Mouse (Mus musculus) Patski (cell line): ENCODE data around the gene AI854703. TPM values are rescaled to one million over a fixed set of nuclear protein-coding genes. Genes with fewer than 3 reads are reported as not detected.

Source experiments
- ATAC-seq: fragments of 100-300 bp; one replicate; pipeline ENCODE4 v1.8.0; 2021
- CTCF ChIA-PET: fragments of 350-600 bp; sonication (Branson Sonifier 250); formaldehyde crosslinking; loops from one replicate; lab custom pipeline; 2022; ENCODE audit warnings: inconsistent platforms; lab: Charles Lee
- POLR2A ChIA-PET: fragments of 350-600 bp; sonication (Branson Sonifier 250); formaldehyde crosslinking; loops from one replicate; lab custom pipeline; 2022; ENCODE audit warnings: antibody characterized with exemption, inconsistent platforms; lab: Charles Lee
- DNase-seq: peaks from one replicate; pipeline ENCODE4 v3.0.0-alpha.2; 2011; ENCODE audit warnings: low read depth, low spot score
- H3K27me3 ChIP-seq: fragments of 371-371 bp; one replicate; pipeline ENCODE4 v1.5.1; 2021
- CTCF ChIP-seq: fragments of 100-300 bp; IDR thresholded peaks from one replicate; pipeline ENCODE4 v1.5.1; 2021
- in situ Hi-C: fragments of 300-500 bp; cut with MboI; formaldehyde crosslinking; loops from 3 replicates; pipeline ENCODE4 v1.11.1; 2018; ENCODE audit warnings: low pct_unique_long_range_greater_than_20kb, mixed read lengths
- polyA plus RNA-seq: library from polyadenylated mRNA; unstranded; gene quantifications from one replicate; pipeline ENCODE4 v1.2.3, GENCODE M21; 2021

Gene AI854703
- polyA plus RNA-seq, 1 experiment from 2014 or later, result 25.6 TPM

GRCm38 (mm10) chr6:48594043-48594738, 32.4 kb upstream of the AI854703 start:
- TF ChIP-seq CTCF, result no peak
- POLR2A ChIA-PET, result interaction anchor here (0.6 to 2.7 kb wide), 6 partner anchors 12 to 220 kb away, joined by 3 to 24 read pairs (median 3); partner anchors contain the start of gene AI854703
- DNase-seq (no peak), ATAC-seq (peak; percentile 28)
- H3K27me3 ChIP-seq, result no peaks in the 10 kb centered on the region
- in situ Hi-C loops, result no loop called here
- CTCF ChIA-PET, result interaction anchor here (0.6 to 2.7 kb wide), 10 partner anchors 7 to 53 kb away, joined by 3 to 20 read pairs (median 4); partner anchors contain the start of genes Gimap8 and Zfp775

DNA sequence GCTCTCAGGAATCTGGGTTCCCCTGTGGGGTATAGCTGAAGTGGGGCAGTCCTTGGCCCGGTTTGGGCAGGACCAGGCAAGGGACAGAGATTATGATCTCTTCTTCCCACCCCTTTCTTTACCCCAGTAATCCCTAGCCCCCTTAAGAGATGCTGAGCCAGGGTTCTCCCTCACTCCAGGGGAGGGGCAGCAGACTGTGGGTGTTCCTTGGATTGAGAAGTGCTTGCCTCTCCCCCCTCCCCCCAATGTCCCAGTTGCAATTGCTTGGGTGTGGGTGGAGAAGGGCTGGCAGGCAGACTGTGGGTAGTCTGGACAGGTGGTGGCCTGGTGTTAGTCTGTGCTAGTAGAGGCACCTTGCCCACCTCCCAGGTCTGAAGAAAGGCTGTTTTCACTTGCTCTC, 31.3 kb upstream of the AI854703 start:
- ATAC-seq (no peak), DNase-seq (no peak)
- H3K27me3 ChIP-seq, result no peaks in the 10 kb centered on the region
- ChIA-PET CTCF (interaction anchor here (2.7 kb wide), 1 partner anchor 13 kb away, joined by 20 read pairs; no protein-coding TSS in a partner anchor), POLR2A (interaction anchor here (1.0 to 2.7 kb wide), 2 partner anchors 33 to 34 kb away, joined by 3 to 24 read pairs; partner anchors contain the start of gene AI854703)
- TF ChIP-seq CTCF, result no peak
- in situ Hi-C loops, result no loop called here

DNA sequence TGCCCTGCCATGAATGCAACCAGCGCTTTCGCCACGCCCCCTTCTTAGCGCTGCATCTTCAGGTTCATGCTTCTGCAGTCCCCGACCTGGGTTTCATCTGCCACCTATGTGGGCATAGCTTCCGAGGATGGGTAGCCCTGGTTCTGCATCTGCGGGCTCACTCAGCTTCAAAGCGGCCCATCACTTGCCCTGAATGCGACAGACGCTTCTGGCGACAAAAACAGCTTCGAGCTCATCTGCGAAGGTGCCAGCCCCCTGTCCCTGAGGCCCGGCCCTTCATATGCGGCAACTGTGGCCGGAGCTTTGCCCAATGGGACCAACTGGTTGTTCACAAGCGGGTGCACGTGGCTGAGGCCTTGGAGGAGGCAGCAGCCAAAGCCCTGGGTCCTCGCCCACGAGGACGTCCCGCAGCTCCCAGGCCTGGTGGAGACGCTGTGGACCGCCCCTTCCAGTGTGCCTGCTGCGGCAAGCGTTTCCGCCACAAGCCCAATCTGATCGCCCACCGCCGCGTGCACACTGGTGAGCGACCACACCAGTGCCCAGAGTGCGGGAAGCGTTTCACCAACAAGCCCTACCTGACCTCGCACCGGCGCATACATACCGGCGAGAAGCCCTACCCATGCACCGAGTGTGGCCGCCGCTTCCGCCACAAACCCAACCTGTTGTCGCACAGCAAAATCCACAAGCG, 29.9 kb upstream of the AI854703 start:
- DNase-seq (no peak), ATAC-seq (no peak)
- CTCF ChIA-PET, result no interaction called here
- in situ Hi-C loops, result no loop called here
- TF ChIP-seq CTCF, result no peak
- POLR2A ChIA-PET, result interaction anchor here (0.6 to 1.0 kb wide), 2 partner anchors 32 to 42 kb away, joined by 3 read pairs; no protein-coding TSS in a partner anchor
- H3K27me3 ChIP-seq, result no peaks in the 10 kb centered on the region

GRCm38 (mm10) chr6:48597233-48597625, 29.3 kb upstream of the AI854703 start:
- ATAC-seq (no peak), DNase-seq (no peak)
- ChIA-PET POLR2A (interaction anchor here (1.3 kb wide), 1 partner anchor 30 kb away, joined by 5 read pairs; the partner anchor contains the start of gene AI854703), CTCF (no interaction called here)
- TF ChIP-seq CTCF, result no peak
- in situ Hi-C loops, result no loop called here
- no peaks in the 10 kb centered on the region for H3K27me3 ChIP-seq

GRCm38 (mm10) chr6:48600594-48600993, 26.0 kb upstream of the AI854703 start:
- CTCF ChIA-PET, result interaction anchor here (1.0 to 1.6 kb wide), 3 partner anchors 18 to 171 kb away, joined by 3 to 6 read pairs (median 3); partner anchors contain the start of gene Gimap8
- no peaks in the 10 kb centered on the region for H3K27me3 ChIP-seq
- ATAC-seq, result no peak
- no peak for TF ChIP-seq CTCF
- in situ Hi-C loops, result no loop called here
- DNase-seq, result no peak
- POLR2A ChIA-PET, result interaction anchor here (0.5 to 3.2 kb wide), 4 partner anchors 27 to 157 kb away, joined by 3 to 13 read pairs (median 4); partner anchors contain the start of gene AI854703

GRCm38 (mm10) chr6:48601271-48602079, 25.1 kb upstream of the AI854703 start, which contains the start of gene Zfp775:
Gene Zfp775, plus strand, starts transcription at chr6:48602063.
- ChIA-PET POLR2A (interaction anchor here (0.5 to 3.2 kb wide), 8 partner anchors 10 to 660 kb away, joined by 3 to 15 read pairs (median 4); partner anchors contain the start of gene AI854703), CTCF (interaction anchor here (0.9 to 1.6 kb wide), 6 partner anchors 8 to 170 kb away, joined by 3 to 6 read pairs (median 3); partner anchors contain the start of genes Gimap8, Gm44965 and Repin1)
- ATAC-seq, result peak; percentile 96
- no peak for DNase-seq
- in situ Hi-C loops, result no loop called here
- no peaks in the 10 kb centered on the region for H3K27me3 ChIP-seq
- TF ChIP-seq CTCF, result no peak

DNA sequence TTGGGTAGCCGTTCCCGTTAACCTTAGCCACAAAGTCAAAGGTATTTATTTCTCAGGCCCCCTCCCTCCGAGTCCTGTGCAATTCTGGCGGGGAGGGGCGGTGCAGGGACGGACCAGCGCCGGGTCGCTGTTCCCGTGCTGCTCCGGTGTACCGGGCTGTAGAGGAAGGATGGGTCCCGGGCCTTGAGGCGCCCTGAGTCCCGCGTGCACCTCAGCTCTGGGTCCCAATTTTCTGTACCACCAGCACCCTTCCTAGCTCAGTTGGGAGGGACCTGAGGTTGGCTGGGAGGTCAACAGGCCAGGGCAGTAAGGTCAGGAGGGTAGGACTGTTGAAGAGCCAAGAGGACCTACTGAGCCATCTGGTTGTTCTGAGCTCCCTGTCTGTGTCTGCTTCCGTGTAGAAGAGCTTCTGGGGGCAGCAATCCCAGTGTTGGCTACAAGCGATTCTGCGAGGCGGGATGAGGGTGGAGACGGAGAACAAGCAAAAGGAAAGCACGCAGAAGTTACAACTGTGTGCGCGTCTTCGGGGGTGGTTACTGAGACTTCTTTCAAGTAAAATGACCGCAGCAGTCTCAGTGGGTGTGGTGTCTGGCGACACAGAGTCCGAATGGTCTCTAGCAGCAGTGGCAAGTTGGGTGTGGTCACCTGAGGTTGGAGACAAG, 24.4 kb upstream of the AI854703 start:
- peak; percentile 37 for ATAC-seq
- in situ Hi-C loops, result no loop called here
- CTCF ChIA-PET, result interaction anchor here (0.9 to 1.6 kb wide), 7 partner anchors 9 to 169 kb away, joined by 3 to 4 read pairs (median 3); partner anchors contain the start of genes Gimap8, Gm44965 and Repin1
- H3K27me3 ChIP-seq, result no peaks in the 10 kb centered on the region
- no peak for DNase-seq
- POLR2A ChIA-PET, result interaction anchor here (0.7 to 3.2 kb wide), 5 partner anchors 9 to 209 kb away, joined by 3 to 15 read pairs (median 4); partner anchors contain the start of gene AI854703
- TF ChIP-seq CTCF, result no peak

DNA sequence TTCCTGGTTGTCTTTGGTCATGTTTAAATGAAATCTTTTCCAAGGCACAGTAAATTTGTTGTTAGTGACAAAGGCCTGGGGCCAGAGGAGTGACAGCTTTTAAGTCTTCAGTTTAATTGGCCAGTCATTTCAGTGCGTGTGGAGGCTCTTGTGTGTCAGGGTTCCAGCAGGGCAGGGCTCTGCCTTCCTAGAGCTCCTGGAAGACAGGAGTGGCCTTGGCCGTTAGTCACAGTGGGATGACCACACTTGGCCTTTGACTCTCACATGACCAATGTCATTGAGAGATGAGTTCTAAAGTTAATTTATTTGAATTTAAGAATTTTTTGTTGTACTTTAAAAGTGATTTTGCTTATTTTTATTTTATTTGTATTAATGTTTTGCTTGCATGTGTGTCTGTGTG, 18.4 kb upstream of the AI854703 start:
- TF ChIP-seq CTCF, result no peak
- no peaks in the 10 kb centered on the region for H3K27me3 ChIP-seq
- DNase-seq, result no peak
- ATAC-seq, result no peak
- in situ Hi-C loops, result no loop called here
- CTCF ChIA-PET, result no interaction called here
- POLR2A ChIA-PET, result interaction anchor here (0.6 kb wide), 1 partner anchor 8 kb away, joined by 4 read pairs; no protein-coding TSS in a partner anchor

GRCm38 (mm10) chr6:48609512-48609911, 17.1 kb upstream of the AI854703 start:
- in situ Hi-C loops, result no loop called here
- DNase-seq (no peak), ATAC-seq (no peak)
- ChIA-PET CTCF (interaction anchor here (1.0 kb wide), 1 partner anchor 37 kb away, joined by 3 read pairs; the partner anchor contains the start of gene Gimap8), POLR2A (no interaction called here)
- no peak for TF ChIP-seq CTCF
- no peaks in the 10 kb centered on the region for H3K27me3 ChIP-seq
